Mouse (Mus musculus): Measurements from ENCODE around the gene Inka1. TPM values are rescaled to one million over a fixed set of nuclear protein-coding genes. Genes with fewer than 3 reads are reported as not detected.

Inka1 gene
- total RNA-seq, 2 experiments from 2014 or later, result 1.1 to 3.2 TPM

GRCm38 (mm10) chr9:107981684-107982605, 3.7 kb downstream of the Inka1 start:
- no peak for DNase-seq
- no peak for TF ChIP-seq CTCF (IDR thresholded peaks at IDR 0.05)
- H3K4me3 ChIP-seq, result peak overlapping the region; percentile 73
- H3K27ac ChIP-seq, result peak overlapping the region; percentile 89
- intact Hi-C loops (cut with DNase I), result no loop called here

GRCm38 (mm10) chr9:107978815-107979214, 6.9 kb downstream of the Inka1 start:
- Histone ChIP-seq H3K4me3 (no peak overlapping the region), H3K27ac (no peak overlapping the region)
- intact Hi-C loops (cut with DNase I), result no loop called here
- no peak for DNase-seq
- TF ChIP-seq CTCF (IDR thresholded peaks at IDR 0.05), result no peak

GRCm38 (mm10) chr9:107975399-107976386, 10.0 kb downstream of the Inka1 start, which contains the start of gene Uba7:
Gene Uba7, plus strand, starts transcription at chr9:107975505.
- intact Hi-C loops (cut with DNase I), result no loop called here
- TF ChIP-seq CTCF (IDR thresholded peaks at IDR 0.05), result no peak
- H3K4me3 ChIP-seq, result peak within 1 kb of the TSS; percentile 71
- DNase-seq, result no peak
- H3K27ac ChIP-seq, result peak within 1 kb of the TSS; percentile 84

GRCm38 (mm10) chr9:107974491-107975171, 11.0 kb downstream of the Inka1 start:
- no peak for TF ChIP-seq CTCF (IDR thresholded peaks at IDR 0.05)
- DNase-seq, result no peak
- Histone ChIP-seq H3K27ac (peak overlapping the region; percentile 84), H3K4me3 (peak overlapping the region; percentile 71; the same call in 1 of the 2 replicates)
- intact Hi-C loops (cut with DNase I), result no loop called here

GRCm38 (mm10) chr9:107971690-107972541, 13.8 kb downstream of the Inka1 start:
- Histone ChIP-seq H3K4me3 (no peak overlapping the region), H3K27ac (0 out of 2 replicates have a peak overlapping the region, but pooled peaks have one; percentile 9)
- no peak for DNase-seq
- intact Hi-C loops (cut with DNase I), result no loop called here
- TF ChIP-seq CTCF (IDR thresholded peaks at IDR 0.05), result no peak

GRCm38 (mm10) chr9:107970311-107970710, 15.4 kb downstream of the Inka1 start:
- H3K4me3 ChIP-seq, result no peak overlapping the region
- H3K27ac ChIP-seq, result no peak overlapping the region
- TF ChIP-seq CTCF (IDR thresholded peaks at IDR 0.05), result no peak
- intact Hi-C loops (cut with DNase I), result no loop called here
- no peak for DNase-seq

- H3K27ac ChIP-seq, result no peak overlapping the region
- intact Hi-C loops (cut with DNase I), result no loop called here
- H3K4me3 ChIP-seq, result no peak overlapping the region
- DNase-seq, result no peak
- TF ChIP-seq CTCF (IDR thresholded peaks at IDR 0.05), result no peak
Measured at GRCm38 (mm10) chr9:107968531-107968930, 17.1 kb downstream of the Inka1 start.

- no peak for TF ChIP-seq CTCF (IDR thresholded peaks at IDR 0.05)
- H3K4me3 ChIP-seq, result no peak overlapping the region
- H3K27ac ChIP-seq, result no peak overlapping the region
- intact Hi-C loops (cut with DNase I), result no loop called here
- DNase-seq, result no peak
Measured at GRCm38 (mm10) chr9:107967437-107967836, 18.2 kb downstream of the Inka1 start.

- DNase-seq, result no peak
- Histone ChIP-seq H3K27ac (peak overlapping the region; percentile 43), H3K4me3 (no peak overlapping the region)
- no peak for TF ChIP-seq CTCF (IDR thresholded peaks at IDR 0.05)
- intact Hi-C loops (cut with DNase I), result no loop called here
Measured at GRCm38 (mm10) chr9:107966676-107967075, 19.0 kb downstream of the Inka1 start.

- no peak overlapping the region for H3K27ac ChIP-seq
- intact Hi-C loops (cut with DNase I), result loop anchor here (1.0 to 5.0 kb wide), 4 partner anchors 38 to 104 kb away; partner anchors contain the start of genes Amigo3 and Ip6k1
- no peak overlapping the region for H3K4me3 ChIP-seq
- no peak for DNase-seq
- no peak for TF ChIP-seq CTCF (IDR thresholded peaks at IDR 0.05)
Measured at GRCm38 (mm10) chr9:107964681-107965080, 21.0 kb downstream of the Inka1 start.

- intact Hi-C loops (cut with DNase I), result loop anchor here (1.0 to 5.0 kb wide), 6 partner anchors 23 to 105 kb away; partner anchors contain the start of genes Amigo3 and Ip6k1
- Histone ChIP-seq H3K27ac (0 out of 2 replicates have a peak overlapping the region, but pooled peaks have one; percentile 38), H3K4me3 (no peak overlapping the region)
- TF ChIP-seq CTCF (IDR thresholded peaks at IDR 0.05), result peak; percentile 98
- DNase-seq, result peak; percentile 89
Measured at GRCm38 (mm10) chr9:107963700-107964099, 22.0 kb downstream of the Inka1 start.

Measured in gastrocnemius, adult 2 months (tissue).